Mouse (Mus musculus): Measurements from ENCODE around the gene Setx. TPM values are rescaled to one million over a fixed set of nuclear protein-coding genes. Genes with fewer than 3 reads are reported as not detected.

Gene Setx
- polyA plus RNA-seq, 1 experiment from 2014 or later, result 21.7 TPM

DNA sequence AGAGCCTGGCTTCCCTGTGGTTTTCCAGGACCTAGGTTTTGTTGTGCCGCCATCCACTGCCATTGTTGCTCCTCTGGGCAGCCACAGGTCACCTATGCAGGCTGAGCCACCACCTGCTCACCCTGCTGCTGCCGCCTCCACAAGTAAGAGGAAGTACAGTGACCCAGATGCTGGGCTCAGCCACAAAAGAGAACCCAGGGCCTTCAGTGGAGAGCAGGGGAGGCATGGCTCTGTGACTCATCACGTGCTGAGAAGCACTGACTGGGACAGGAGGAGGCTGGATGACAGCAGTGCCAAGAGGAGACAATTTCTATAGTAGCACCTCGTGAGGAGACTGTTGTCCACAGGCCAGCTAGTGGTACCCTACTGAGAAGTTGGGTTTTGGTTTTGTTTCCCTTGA is 55.8 kb downstream of the Setx start:
- Histone ChIP-seq H3K4me1 (ENCODE audit: control insufficient read depth, insufficient read depth, low read length) (no peaks in the 10 kb centered on the region), H3K4me2 (replicated peaks; ENCODE audit: low read depth, low read length) (no peak overlapping the region), H3K9ac (replicated peaks; ENCODE audit: low read depth, low read length) (no peak overlapping the region), H3K27me3 (ENCODE audit: control insufficient read depth, insufficient read depth, low read length) (no peaks in the 10 kb centered on the region), H3K4me3 (ENCODE audit: low read depth, low read length) (no peak overlapping the region), H3K36me3 (ENCODE audit: control insufficient read depth, insufficient read depth, low read length) (peaks cover 40% of the 10 kb centered on the region), H3K27ac (ENCODE audit: low read length) (no peak overlapping the region), H3K9me3 (ENCODE audit: control insufficient read depth, low read depth, low read length) (no peaks in the 10 kb centered on the region)
- no peak for ATAC-seq (ENCODE audit: insufficient number of reproducible peaks, insufficient read depth, low FRiP score, low read depth)
- WGBS, result 87% methylated on average over 4 of the region's 4 CpGs

DNA sequence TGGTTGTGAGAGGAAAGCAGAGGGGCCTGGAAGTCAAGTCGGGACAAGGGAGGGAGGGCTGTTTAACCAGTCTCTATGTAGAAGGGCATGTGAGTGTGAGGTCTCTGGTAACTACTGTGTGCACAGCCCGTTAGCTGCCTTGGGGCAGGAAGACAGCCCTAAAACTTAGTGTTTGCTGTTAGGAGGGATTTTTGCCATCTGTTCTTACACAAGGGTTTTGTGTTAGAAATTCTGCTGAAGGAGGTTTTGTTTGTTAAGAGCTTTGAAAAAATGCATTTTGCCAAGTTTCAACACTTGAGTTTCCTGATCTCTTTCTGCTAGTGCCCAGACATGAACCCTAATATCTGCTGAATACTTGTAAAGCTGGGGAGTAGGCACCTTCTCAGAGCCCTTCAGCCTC is 57.1 kb downstream of the Setx start:
- H3K27ac ChIP-seq (ENCODE audit: low read length), result no peak overlapping the region

DNA sequence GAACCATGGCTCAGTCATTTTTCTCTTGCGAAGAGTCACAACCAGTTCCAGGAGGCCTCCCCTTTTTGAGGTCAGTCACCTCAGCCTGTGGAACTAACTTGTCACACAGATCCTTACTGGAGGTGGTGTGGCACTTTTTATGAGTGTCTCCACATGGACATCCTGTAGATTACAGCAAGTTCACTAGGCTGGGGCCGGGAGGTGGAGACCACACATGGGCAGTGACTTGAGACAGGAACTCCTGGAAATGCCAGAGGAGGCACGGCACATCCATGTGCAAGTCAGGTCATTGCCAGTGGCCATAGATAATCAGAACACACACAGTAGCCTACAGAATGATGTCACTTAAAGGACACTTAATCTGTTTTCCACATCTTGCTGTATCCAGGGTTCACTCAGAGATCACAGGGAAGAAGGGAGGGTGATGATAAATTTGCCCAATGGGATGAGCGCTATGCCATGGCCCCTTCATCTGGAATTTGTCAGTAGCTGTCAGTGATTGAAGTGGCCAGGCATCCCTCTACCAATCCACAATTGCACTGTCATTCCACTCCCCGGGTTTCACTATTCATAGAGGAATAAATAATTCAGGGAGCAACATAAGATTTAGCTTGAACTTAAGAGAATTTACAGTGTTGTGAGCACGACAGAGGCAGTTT is 59.4 kb downstream of the Setx start:
- no peak overlapping the region for H3K9ac ChIP-seq (replicated peaks; ENCODE audit: low read depth, low read length)
- ATAC-seq (ENCODE audit: insufficient number of reproducible peaks, insufficient read depth, low FRiP score, low read depth), result no peak
- H3K27ac ChIP-seq (ENCODE audit: low read length), result no peak overlapping the region
- no peak overlapping the region for H3K4me3 ChIP-seq (ENCODE audit: low read depth, low read length)
- WGBS, result 45% methylated on average over 6 of the region's 6 CpGs
- no peak overlapping the region for H3K4me2 ChIP-seq (replicated peaks; ENCODE audit: low read depth, low read length)
- H3K9me3 ChIP-seq (ENCODE audit: control insufficient read depth, low read depth, low read length), result no peaks in the 10 kb centered on the region
- peaks cover 14% of the 10 kb centered on the region for H3K36me3 ChIP-seq (ENCODE audit: control insufficient read depth, insufficient read depth, low read length)
- H3K27me3 ChIP-seq (ENCODE audit: control insufficient read depth, insufficient read depth, low read length), result no peaks in the 10 kb centered on the region
- no peaks in the 10 kb centered on the region for H3K4me1 ChIP-seq (ENCODE audit: control insufficient read depth, insufficient read depth, low read length)

More for the DNA sequence above, 57.1 kb downstream of the Setx start:
- Histone ChIP-seq H3K4me3 (ENCODE audit: low read depth, low read length) (no peak overlapping the region), H3K9ac (replicated peaks; ENCODE audit: low read depth, low read length) (no peak overlapping the region), H3K27me3 (ENCODE audit: control insufficient read depth, insufficient read depth, low read length) (no peaks in the 10 kb centered on the region), H3K9me3 (ENCODE audit: control insufficient read depth, low read depth, low read length) (no peaks in the 10 kb centered on the region), H3K4me1 (ENCODE audit: control insufficient read depth, insufficient read depth, low read length) (no peaks in the 10 kb centered on the region), H3K36me3 (ENCODE audit: control insufficient read depth, insufficient read depth, low read length) (peaks cover 30% of the 10 kb centered on the region), H3K4me2 (replicated peaks; ENCODE audit: low read depth, low read length) (no peak overlapping the region)
- ATAC-seq (ENCODE audit: insufficient number of reproducible peaks, insufficient read depth, low FRiP score, low read depth), result no peak
- 82% methylated on average over 2 of the region's 2 CpGs for WGBS

DNA sequence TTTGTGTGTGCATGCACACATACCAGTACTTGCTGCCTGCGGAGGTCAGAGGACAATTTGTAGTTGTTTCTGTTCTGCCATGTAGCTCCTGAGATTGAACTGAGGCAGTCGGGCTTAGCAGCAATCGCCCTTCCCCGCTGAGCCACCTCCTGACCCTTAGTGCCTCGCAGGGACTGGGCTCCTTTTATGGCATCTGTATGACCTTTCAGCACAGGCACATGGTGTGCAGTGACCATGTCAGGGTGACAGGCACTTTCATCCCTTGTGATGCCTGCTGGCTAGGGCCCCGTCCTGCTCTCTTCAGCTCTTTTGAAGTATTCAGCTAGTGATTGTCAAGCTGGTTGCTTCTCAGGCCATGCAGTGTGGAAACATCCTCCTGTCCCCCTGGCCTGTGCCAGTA is 62.2 kb downstream of the Setx start:
- Histone ChIP-seq H3K4me1 (ENCODE audit: control insufficient read depth, insufficient read depth, low read length) (no peaks in the 10 kb centered on the region), H3K4me3 (ENCODE audit: low read depth, low read length) (no peak overlapping the region), H3K9me3 (ENCODE audit: control insufficient read depth, low read depth, low read length) (no peaks in the 10 kb centered on the region), H3K36me3 (ENCODE audit: control insufficient read depth, insufficient read depth, low read length) (no peaks in the 10 kb centered on the region; the same call in 1 of the 2 replicates), H3K27me3 (ENCODE audit: control insufficient read depth, insufficient read depth, low read length) (no peaks in the 10 kb centered on the region), H3K9ac (replicated peaks; ENCODE audit: low read depth, low read length) (no peak overlapping the region), H3K4me2 (replicated peaks; ENCODE audit: low read depth, low read length) (no peak overlapping the region), H3K27ac (ENCODE audit: low read length) (no peak overlapping the region)
- no peak for ATAC-seq (ENCODE audit: insufficient number of reproducible peaks, insufficient read depth, low FRiP score, low read depth)
- WGBS, result 67% methylated on average over 6 of the region's 6 CpGs

DNA sequence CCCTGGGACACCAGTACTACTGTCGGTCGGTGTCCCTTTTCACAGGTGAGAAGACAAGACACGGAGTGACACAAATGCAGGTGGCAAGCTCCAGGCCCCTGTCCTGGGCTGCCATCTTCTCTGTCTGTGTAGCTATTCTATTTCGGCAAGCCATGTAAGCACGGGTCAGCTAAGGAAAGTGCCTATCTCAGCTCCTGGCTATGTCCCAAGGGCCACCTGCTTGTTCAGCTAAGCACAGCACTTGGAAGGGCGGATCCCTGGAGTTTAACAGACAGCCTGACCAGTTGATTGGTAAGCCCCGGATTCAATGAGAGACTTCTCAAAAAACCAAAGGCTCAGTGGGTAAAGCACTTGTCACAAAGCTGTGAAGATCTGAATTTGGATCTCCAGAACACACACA is 66.4 kb downstream of the Setx start:
- Histone ChIP-seq H3K27ac (ENCODE audit: low read length) (no peak overlapping the region), H3K9ac (replicated peaks; ENCODE audit: low read depth, low read length) (no peak overlapping the region), H3K4me3 (ENCODE audit: low read depth, low read length) (no peak overlapping the region), H3K4me1 (ENCODE audit: control insufficient read depth, insufficient read depth, low read length) (no peaks in the 10 kb centered on the region), H3K9me3 (ENCODE audit: control insufficient read depth, low read depth, low read length) (no peaks in the 10 kb centered on the region), H3K36me3 (ENCODE audit: control insufficient read depth, insufficient read depth, low read length) (no peaks in the 10 kb centered on the region), H3K4me2 (replicated peaks; ENCODE audit: low read depth, low read length) (no peak overlapping the region), H3K27me3 (ENCODE audit: control insufficient read depth, insufficient read depth, low read length) (no peaks in the 10 kb centered on the region)
- 82% methylated on average over 7 of the region's 7 CpGs for WGBS
- ATAC-seq (ENCODE audit: insufficient number of reproducible peaks, insufficient read depth, low FRiP score, low read depth), result no peak

DNA sequence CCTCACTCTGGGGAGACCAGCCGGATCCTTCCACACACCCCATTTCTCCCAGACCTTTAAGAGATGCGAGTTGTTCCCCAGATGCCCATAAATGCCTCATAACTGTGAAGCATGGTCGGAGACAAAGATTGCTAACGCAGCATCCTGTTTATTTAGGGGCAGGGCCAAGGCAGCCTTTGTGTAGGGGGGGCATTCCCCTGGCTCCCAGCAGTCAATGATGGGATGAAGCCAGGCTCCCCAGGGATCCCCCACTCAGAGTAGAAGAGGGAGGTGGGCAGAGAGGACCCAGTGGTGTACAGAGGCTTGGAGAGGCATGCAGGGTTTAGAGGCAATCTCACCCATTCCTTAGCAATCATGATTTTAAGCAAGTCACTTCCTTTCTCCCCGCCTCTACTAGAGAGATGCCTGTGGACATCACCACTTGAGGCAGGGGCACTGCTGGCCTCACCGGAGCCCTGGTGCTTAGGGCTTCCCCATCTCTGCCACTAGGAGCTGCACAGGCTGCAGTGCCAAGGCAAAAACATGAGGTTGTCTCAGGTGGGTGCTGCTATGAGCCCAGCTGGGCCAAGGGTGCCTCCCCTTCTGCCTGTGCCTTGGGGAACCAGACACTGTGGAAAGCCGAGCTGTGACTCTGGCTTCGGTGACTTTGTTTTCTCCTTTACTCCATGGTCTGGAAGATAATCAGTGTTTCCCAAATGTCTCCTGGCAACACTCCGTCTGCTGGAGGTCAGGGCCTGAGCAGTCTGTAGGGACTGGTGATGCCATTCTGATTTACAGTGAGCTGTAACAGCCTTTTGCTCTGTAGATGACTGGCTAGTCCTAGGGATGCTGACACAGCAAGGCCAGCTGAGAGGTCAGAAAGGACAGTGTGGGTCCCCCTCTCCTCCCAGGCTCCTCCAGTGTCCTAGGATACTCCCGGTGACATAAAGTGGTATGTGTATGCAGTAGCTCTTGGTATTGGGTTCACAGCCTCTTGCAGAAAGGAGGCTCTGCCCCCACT is 67.5 kb downstream of the Setx start:
- Histone ChIP-seq H3K4me2 (replicated peaks; ENCODE audit: low read depth, low read length) (no peak overlapping the region), H3K4me3 (ENCODE audit: low read depth, low read length) (no peak overlapping the region), H3K4me1 (ENCODE audit: control insufficient read depth, insufficient read depth, low read length) (no peaks in the 10 kb centered on the region), H3K27me3 (ENCODE audit: control insufficient read depth, insufficient read depth, low read length) (peaks cover 7% of the 10 kb centered on the region; the same call in 1 of the 2 replicates), H3K27ac (ENCODE audit: low read length) (no peak overlapping the region), H3K9me3 (ENCODE audit: control insufficient read depth, low read depth, low read length) (no peaks in the 10 kb centered on the region), H3K9ac (replicated peaks; ENCODE audit: low read depth, low read length) (no peak overlapping the region), H3K36me3 (ENCODE audit: control insufficient read depth, insufficient read depth, low read length) (no peaks in the 10 kb centered on the region)
- ATAC-seq (ENCODE audit: insufficient number of reproducible peaks, insufficient read depth, low FRiP score, low read depth), result no peak
- WGBS, result 74% methylated on average over 10 of the region's 10 CpGs

DNA sequence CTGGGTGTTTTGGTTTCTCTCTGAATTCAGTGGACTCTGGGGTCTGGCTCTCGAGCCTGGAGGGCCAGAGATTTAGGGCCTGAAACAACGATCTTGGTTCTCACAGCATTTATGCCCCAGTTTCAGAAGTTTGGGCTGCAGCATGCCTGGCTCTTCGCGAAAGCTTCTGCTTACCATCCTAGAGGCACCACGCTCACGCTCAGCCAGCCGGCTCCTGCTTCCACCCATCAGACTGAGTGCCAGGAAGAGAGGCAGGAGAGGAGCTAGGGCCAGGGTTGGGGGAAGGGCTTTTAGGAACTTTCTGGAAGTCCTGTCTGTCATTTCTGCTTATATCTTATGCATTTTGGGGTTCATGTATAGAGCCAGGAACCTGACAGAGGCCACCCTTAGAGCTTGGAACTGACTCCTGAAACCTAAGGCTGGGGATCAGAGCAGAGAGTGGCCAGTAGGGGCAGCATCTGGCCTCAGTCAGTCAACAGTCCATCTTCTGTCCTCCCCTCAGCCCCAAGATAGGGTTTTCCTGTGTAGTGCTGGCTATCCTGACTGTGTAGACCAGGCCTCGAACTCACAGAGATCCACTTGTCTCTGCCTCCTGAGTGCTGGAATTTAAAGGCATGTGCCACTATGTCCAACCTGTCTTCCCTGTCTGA is 68.8 kb downstream of the Setx start:
- Histone ChIP-seq H3K9me3 (ENCODE audit: control insufficient read depth, low read depth, low read length) (no peaks in the 10 kb centered on the region), H3K4me2 (replicated peaks; ENCODE audit: low read depth, low read length) (no peak overlapping the region), H3K4me3 (ENCODE audit: low read depth, low read length) (no peak overlapping the region), H3K27me3 (ENCODE audit: control insufficient read depth, insufficient read depth, low read length) (peaks cover 7% of the 10 kb centered on the region; the same call in 1 of the 2 replicates), H3K27ac (ENCODE audit: low read length) (no peak overlapping the region), H3K4me1 (ENCODE audit: control insufficient read depth, insufficient read depth, low read length) (no peaks in the 10 kb centered on the region), H3K36me3 (ENCODE audit: control insufficient read depth, insufficient read depth, low read length) (no peaks in the 10 kb centered on the region), H3K9ac (replicated peaks; ENCODE audit: low read depth, low read length) (no peak overlapping the region)
- WGBS, result 88% methylated on average over 8 of the region's 8 CpGs
- no peak for ATAC-seq (ENCODE audit: insufficient number of reproducible peaks, insufficient read depth, low FRiP score, low read depth)

DNA sequence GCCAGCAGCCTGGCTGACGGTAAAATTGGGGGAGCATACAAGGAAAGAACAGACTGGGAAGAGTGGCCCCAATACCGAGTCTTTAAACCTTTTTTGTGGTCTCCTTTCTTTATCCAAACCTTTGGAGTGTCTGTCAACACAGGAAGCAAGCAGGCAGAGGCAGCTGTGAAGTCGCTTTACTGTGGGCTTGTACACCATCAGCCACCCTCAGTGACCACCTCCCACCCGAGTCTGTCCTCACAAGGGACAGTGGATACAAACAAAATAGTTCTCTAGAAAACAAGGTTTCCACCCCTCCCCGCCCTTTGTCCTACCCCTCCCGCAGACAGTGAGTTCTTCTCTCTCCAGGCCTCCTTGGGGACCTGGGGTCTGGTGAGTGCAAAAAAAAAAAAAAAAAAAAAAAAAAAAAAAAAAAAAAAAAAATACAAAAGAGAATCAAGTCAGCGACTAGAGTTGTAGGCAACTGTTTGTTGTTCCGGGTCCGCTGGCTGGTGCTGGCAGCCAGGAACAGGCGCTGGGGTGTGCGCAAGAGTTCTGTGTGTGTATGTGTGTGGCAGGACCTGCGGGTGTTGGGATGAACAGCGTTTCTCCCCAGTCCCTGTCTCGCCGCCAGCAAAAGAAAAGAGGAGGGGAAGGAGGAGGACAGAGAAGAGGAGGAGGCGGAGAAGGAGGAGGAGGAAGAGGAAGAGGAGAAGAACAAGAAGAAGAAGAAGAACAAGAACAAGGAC is 70.0 kb downstream of the Setx start:
- 26% methylated on average over 16 of the region's 16 CpGs for WGBS
- no peaks in the 10 kb centered on the region for H3K36me3 ChIP-seq (ENCODE audit: control insufficient read depth, insufficient read depth, low read length)
- no peak for ATAC-seq (ENCODE audit: insufficient number of reproducible peaks, insufficient read depth, low FRiP score, low read depth)
- H3K4me2 ChIP-seq (replicated peaks; ENCODE audit: low read depth, low read length), result peak overlapping the region; percentile 99
- H3K4me3 ChIP-seq (ENCODE audit: low read depth, low read length), result peak overlapping the region; percentile 43
- no peaks in the 10 kb centered on the region for H3K9me3 ChIP-seq (ENCODE audit: control insufficient read depth, low read depth, low read length)
- H3K4me1 ChIP-seq (ENCODE audit: control insufficient read depth, insufficient read depth, low read length), result no peaks in the 10 kb centered on the region
- peaks cover 10% of the 10 kb centered on the region; the same call in 1 of the 2 replicates for H3K27me3 ChIP-seq (ENCODE audit: control insufficient read depth, insufficient read depth, low read length)
- no peak overlapping the region for H3K27ac ChIP-seq (ENCODE audit: low read length)
- H3K9ac ChIP-seq (replicated peaks; ENCODE audit: low read depth, low read length), result no peak overlapping the region
